Mouse (Mus musculus): ENCODE data around the gene Pink1. TPM values are rescaled to one million over a fixed set of nuclear protein-coding genes. Genes with fewer than 3 reads are reported as not detected.

Gene Pink1
- total RNA-seq, 1 experiment: 13.4 TPM

DNA sequence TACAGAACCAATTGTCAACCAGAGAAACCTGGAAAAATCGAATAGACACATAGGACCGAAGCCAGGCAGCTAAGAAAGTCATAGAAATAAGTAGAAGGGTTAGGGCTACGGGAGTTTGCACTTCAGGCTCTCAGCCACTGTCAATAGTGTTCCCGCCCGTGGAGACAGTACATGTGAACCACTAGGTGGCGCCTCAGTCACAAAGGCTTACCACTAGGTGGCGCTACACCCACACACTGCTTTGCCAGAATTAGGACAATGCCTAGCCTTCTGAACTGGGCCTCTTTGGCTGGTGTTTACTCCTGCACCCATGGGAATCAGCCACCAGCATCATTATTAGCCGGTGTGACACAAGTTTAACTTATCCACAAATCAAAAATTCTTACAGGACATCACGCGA is 6.6 kb downstream of the Pink1 start:
- H3K27ac ChIP-seq (ENCODE audit: insufficient read depth, low read depth, low read length, poor library complexity, severe bottlenecking): no peak overlapping the region
- H3K36me3 ChIP-seq (ENCODE audit: control insufficient read depth, insufficient read depth, low read length, poor library complexity, severe bottlenecking): no peaks in the 10 kb centered on the region
- H3K4me1 ChIP-seq (ENCODE audit: control insufficient read depth in 2 of 2, insufficient read depth in 2 of 2, low read length in 2 of 2, poor library complexity in 1 of 2): peaks cover 0 to 10% of the 10 kb centered on the region in 2 experiments; a peak in 3 of 4 replicates
- peak; percentile 71 for DNase-seq (ENCODE audit: low read depth, low spot score)
- H3K9ac ChIP-seq (ENCODE audit: insufficient read depth, low read depth, low read length, poor library complexity, severe bottlenecking): no peak overlapping the region
- TF ChIP-seq HCFC1 (IDR thresholded peaks at IDR 0.05; ENCODE audit: borderline replicate concordance, insufficient read depth, low read length) (peak; percentile 46; the same call in 1 of the 2 replicates), ZNF384 (IDR thresholded peaks at IDR 0.05; ENCODE audit: low read depth, low read length) (peak; percentile 26; the same call in 1 of the 2 replicates), MAFK (IDR thresholded peaks at IDR 0.05; ENCODE audit: insufficient read depth, low read depth, low read length) (no peak), ZC3H11A (IDR thresholded peaks at IDR 0.05; ENCODE audit: borderline replicate concordance, low read depth, low read length) (peak; percentile 55; the same call in 1 of the 2 replicates)
- in situ Hi-C loops (cut with MboI; ENCODE audit: low sequenced_read_pairs in 2 of 2, unreplicated experiment in 2 of 2): loop anchor here in 1 of 2 experiments (10.0 kb wide), 1 partner anchor 355 kb away; no protein-coding TSS in a partner anchor
- H3K9me3 ChIP-seq (ENCODE audit: control insufficient read depth, insufficient read depth, low read depth, low read length): no peaks in the 10 kb centered on the region
- H3K4me3 ChIP-seq (ENCODE audit: insufficient read depth in 1 of 2, low read depth in 1 of 2, low read length in 2 of 2, poor library complexity in 1 of 2, severe bottlenecking in 1 of 2): no peak overlapping the region

DNA sequence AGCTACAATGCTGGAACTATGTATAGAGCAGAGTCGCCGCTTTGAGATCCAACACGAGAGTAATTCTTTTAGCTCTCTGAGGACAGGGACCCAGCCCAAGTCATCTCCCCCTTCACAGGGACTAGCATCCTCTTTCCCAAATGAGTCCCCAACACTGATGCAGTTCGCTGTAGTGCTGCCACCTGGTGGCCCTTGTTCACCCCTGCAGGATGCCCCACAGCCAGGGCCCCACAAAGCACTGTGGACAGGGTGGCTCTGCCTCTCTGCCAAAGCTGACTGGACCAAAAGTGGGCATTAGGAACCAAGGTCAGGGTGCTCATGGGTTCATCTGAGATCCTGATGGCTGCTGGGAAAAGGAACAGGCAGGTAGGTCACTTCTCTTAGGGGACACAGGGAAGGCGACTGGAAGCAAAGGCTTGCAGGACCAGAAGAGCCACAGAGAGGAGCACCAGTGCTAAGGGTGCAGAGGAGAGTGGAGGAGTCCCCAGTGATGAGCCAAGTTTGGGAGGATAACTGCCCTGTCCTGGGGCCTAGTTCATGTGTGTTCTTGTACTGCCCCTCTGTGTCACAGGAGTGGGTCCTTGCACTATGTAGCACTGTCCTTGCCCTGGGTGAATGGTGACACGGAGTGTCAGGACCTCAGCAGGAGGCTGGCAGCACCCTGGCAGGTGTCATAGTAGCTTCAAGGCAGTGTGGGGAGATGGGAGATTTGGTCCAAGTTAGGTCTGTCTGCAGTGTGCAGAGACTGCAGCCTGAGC is 7.4 kb downstream of the Pink1 start:
- DNase-seq (ENCODE audit: low read depth, low spot score): peak; percentile 52
- Histone ChIP-seq H3K4me1 (ENCODE audit: control insufficient read depth in 2 of 2, insufficient read depth in 2 of 2, low read length in 2 of 2, poor library complexity in 1 of 2) (peaks cover 0 to 8% of the 10 kb centered on the region in 2 experiments; a peak in 3 of 4 replicates), H3K4me3 (ENCODE audit: insufficient read depth in 1 of 2, low read depth in 1 of 2, low read length in 2 of 2, poor library complexity in 1 of 2, severe bottlenecking in 1 of 2) (no peak overlapping the region), H3K27ac (ENCODE audit: insufficient read depth, low read depth, low read length, poor library complexity, severe bottlenecking) (no peak overlapping the region), H3K9ac (ENCODE audit: insufficient read depth, low read depth, low read length, poor library complexity, severe bottlenecking) (no peak overlapping the region), H3K36me3 (ENCODE audit: control insufficient read depth, insufficient read depth, low read length, poor library complexity, severe bottlenecking) (peaks cover 3% of the 10 kb centered on the region; the same call in 1 of the 2 replicates), H3K9me3 (ENCODE audit: control insufficient read depth, insufficient read depth, low read depth, low read length) (no peaks in the 10 kb centered on the region)
- TF ChIP-seq HCFC1 (IDR thresholded peaks at IDR 0.05; ENCODE audit: borderline replicate concordance, insufficient read depth, low read length) (no peak), ZC3H11A (IDR thresholded peaks at IDR 0.05; ENCODE audit: borderline replicate concordance, low read depth, low read length) (no peak), MAFK (IDR thresholded peaks at IDR 0.05; ENCODE audit: insufficient read depth, low read depth, low read length) (no peak), CHD2 (IDR thresholded peaks at IDR 0.05; ENCODE audit: low read depth, low read length) (no peak), ZNF384 (IDR thresholded peaks at IDR 0.05; ENCODE audit: low read depth, low read length) (no peak)
- in situ Hi-C loops (cut with MboI; ENCODE audit: low sequenced_read_pairs in 2 of 2, unreplicated experiment in 2 of 2): loop anchor here in 1 of 2 experiments (10.0 kb wide), 1 partner anchor 354 kb away; no protein-coding TSS in a partner anchor

DNA sequence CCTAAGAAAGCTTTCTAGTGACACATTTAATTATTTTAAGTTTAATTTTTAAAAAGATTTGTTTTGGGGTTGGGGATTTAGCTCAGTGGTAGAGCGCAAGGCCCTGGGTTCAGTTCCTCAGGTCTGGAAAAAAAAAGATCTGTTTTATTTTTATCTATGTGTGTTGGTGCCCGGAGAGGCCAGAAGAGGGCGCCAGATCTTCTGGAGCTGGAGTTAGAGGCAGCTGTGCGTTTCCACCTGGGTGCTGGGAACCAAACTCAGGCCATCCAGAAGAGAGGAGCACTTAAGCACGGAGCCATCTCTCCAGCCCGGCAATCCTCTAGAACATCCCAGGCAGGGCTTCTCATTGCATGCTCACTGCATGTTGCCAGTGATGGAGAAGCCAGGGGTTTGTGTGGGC is 9.7 kb downstream of the Pink1 start:
- in situ Hi-C loops (cut with MboI; ENCODE audit: low sequenced_read_pairs in 2 of 2, unreplicated experiment in 2 of 2): loop anchor here in 1 of 2 experiments (10.0 kb wide), 1 partner anchor 352 kb away; no protein-coding TSS in a partner anchor
- Histone ChIP-seq H3K4me3 (ENCODE audit: insufficient read depth in 1 of 2, low read depth in 1 of 2, low read length in 2 of 2, poor library complexity in 1 of 2, severe bottlenecking in 1 of 2) (no peak overlapping the region), H3K9me3 (ENCODE audit: control insufficient read depth, insufficient read depth, low read depth, low read length) (no peaks in the 10 kb centered on the region), H3K27ac (ENCODE audit: insufficient read depth, low read depth, low read length, poor library complexity, severe bottlenecking) (no peak overlapping the region), H3K9ac (ENCODE audit: insufficient read depth, low read depth, low read length, poor library complexity, severe bottlenecking) (no peak overlapping the region), H3K36me3 (ENCODE audit: control insufficient read depth, insufficient read depth, low read length, poor library complexity, severe bottlenecking) (peaks cover 18% of the 10 kb centered on the region), H3K4me1 (ENCODE audit: control insufficient read depth in 2 of 2, insufficient read depth in 2 of 2, low read length in 2 of 2, poor library complexity in 1 of 2) (peaks cover 0 to 2% of the 10 kb centered on the region in 2 experiments; a peak in 1 of 4 replicates)
- no peak for DNase-seq (ENCODE audit: low read depth, low spot score)
- TF ChIP-seq HCFC1 (IDR thresholded peaks at IDR 0.05; ENCODE audit: borderline replicate concordance, insufficient read depth, low read length) (no peak), ZNF384 (IDR thresholded peaks at IDR 0.05; ENCODE audit: low read depth, low read length) (no peak), ZC3H11A (IDR thresholded peaks at IDR 0.05; ENCODE audit: borderline replicate concordance, low read depth, low read length) (no peak), CHD2 (IDR thresholded peaks at IDR 0.05; ENCODE audit: low read depth, low read length) (no peak), MAFK (IDR thresholded peaks at IDR 0.05; ENCODE audit: insufficient read depth, low read depth, low read length) (no peak)

DNA sequence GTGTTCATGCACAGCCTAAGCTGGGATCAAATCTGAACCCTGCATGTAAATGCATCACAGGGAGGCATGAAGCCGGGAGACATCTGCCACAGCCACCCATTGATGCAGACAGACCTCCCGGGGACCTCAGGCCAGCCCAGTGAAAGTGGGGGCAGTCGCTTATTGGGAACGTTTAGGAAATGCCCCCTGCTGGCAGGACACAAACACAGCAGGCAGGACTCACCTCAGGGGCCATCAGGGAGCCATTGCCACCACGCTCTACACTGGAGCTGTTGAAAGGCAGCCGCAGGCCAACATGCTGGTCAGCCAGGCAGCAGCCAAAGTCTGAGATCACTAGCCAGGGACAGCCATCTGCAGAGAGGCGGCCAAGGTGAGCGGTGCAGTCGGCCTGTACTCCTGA is 10.3 kb downstream of the Pink1 start:
- Histone ChIP-seq H3K36me3 (ENCODE audit: control insufficient read depth, insufficient read depth, low read length, poor library complexity, severe bottlenecking) (peaks cover 24% of the 10 kb centered on the region), H3K27ac (ENCODE audit: insufficient read depth, low read depth, low read length, poor library complexity, severe bottlenecking) (no peak overlapping the region), H3K4me3 (ENCODE audit: insufficient read depth in 1 of 2, low read depth in 1 of 2, low read length in 2 of 2, poor library complexity in 1 of 2, severe bottlenecking in 1 of 2) (no peak overlapping the region), H3K4me1 (ENCODE audit: control insufficient read depth in 2 of 2, insufficient read depth in 2 of 2, low read length in 2 of 2, poor library complexity in 1 of 2) (peaks cover 0 to 2% of the 10 kb centered on the region in 2 experiments; a peak in 1 of 4 replicates), H3K9ac (ENCODE audit: insufficient read depth, low read depth, low read length, poor library complexity, severe bottlenecking) (no peak overlapping the region), H3K9me3 (ENCODE audit: control insufficient read depth, insufficient read depth, low read depth, low read length) (no peaks in the 10 kb centered on the region)
- TF ChIP-seq CHD2 (IDR thresholded peaks at IDR 0.05; ENCODE audit: low read depth, low read length): no peak
- TF ChIP-seq HCFC1 (IDR thresholded peaks at IDR 0.05; ENCODE audit: borderline replicate concordance, insufficient read depth, low read length): no peak
- no peak for TF ChIP-seq ZC3H11A (IDR thresholded peaks at IDR 0.05; ENCODE audit: borderline replicate concordance, low read depth, low read length)
- TF ChIP-seq ZNF384 (IDR thresholded peaks at IDR 0.05; ENCODE audit: low read depth, low read length): no peak
- no peak for DNase-seq (ENCODE audit: low read depth, low spot score)
- in situ Hi-C loops (cut with MboI; ENCODE audit: low sequenced_read_pairs in 2 of 2, unreplicated experiment in 2 of 2): loop anchor here in 1 of 2 experiments (10.0 kb wide), 1 partner anchor 351 kb away; no protein-coding TSS in a partner anchor

Measured in ES-E14 (cell line).